Mouse (Mus musculus) frontal cortex, postnatal 36 days (tissue): ENCODE measurements around the gene Lsm11.

ENCODE experiments used
- DNase-seq, 2 experiments: peaks; one replicate each; pipeline ENCODE4 v3.0.0; 2022; ENCODE audit warnings: low spot score in 2 of 2

The Lsm11 gene

GRCm38 (mm10) chr11:45944643-45945156 lies at the start of gene Lsm11:
Gene Lsm11, minus strand, starts transcription at chr11:45944935.
- peak; percentile 99 for DNase-seq

GRCm38 (mm10) chr11:45992087-45992486 lies 47.4 kb upstream of the Lsm11 start:
- DNase-seq = no peak

- DNase-seq = peak in 1 of 2 experiments; percentile 25
Measured at GRCm38 (mm10) chr11:45991604-45992003, 46.9 kb upstream of the Lsm11 start.

DNA sequence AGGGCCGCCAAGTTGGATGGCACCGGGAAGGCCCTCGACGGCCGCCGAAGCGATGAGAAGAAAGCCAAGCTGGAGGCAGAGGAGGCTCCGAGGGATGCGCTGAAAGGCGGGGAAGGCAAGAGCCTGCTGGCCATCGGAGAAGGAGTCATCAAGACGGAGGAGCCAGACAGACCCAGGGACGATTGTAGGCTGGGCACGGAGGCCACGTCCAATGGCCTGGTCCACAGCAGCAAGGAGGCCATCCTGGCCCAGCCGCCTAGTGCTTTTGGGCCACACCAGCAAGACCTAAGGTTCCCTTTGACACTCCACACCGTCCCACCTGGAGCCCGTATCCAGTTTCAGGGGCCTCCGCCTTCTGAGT lies 36.1 kb upstream of the Lsm11 start:
- DNase-seq = no peak

DNA sequence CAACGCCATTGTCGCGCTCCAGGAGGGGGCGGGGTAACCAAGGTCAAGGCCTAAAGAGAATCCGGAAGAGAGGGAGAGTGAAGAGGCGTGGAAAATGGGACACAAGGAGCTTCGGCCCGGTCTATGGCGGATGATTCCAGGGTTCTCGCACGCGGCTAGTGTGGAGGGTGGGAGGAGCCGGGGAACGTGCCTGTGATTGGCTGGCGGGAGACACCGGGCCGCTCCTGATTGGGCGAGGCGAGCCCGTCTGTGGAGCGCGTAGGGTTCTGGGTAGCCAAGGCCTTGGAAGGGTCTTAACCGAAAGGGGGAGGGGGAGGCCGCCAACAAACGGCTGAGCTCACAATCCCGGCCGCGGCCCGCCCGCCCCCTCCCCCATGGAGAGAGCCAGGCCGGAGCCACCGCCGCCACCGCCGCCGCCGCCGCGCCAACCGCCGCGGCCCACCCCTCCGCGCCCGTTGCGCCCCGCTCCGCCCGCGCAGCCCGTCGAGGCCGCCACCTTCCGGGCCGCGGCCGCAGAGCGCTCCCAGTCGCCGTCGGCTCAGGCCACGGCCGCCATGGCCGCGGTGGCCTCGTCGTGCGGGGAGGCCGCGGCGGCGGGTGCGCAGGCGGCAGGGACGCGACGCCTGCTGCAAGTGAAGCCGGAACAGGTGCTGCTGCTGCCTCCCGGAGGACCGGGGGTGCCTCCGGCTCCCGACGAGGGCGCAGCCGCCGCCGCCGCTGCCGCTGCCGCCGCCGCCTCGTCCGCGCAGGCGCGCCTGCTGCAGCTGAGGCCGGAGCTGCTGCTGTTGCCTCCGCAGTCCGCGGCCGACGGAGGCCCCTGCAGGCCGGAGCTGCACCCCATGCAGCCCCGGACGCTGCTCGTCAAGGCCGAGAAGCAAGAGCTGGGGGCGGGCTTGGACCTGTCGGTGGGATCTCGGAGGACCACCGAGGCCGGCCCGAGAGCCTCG lies 35.5 kb upstream of the Lsm11 start, which contains the start of gene Sox30:
Sox30 (plus strand) TSS at position 365 of the 947 bp plus-strand sequence.
- peak in 1 of 2 experiments; percentile 24 for DNase-seq

GRCm38 (mm10) chr11:45976061-45976460 lies 31.3 kb upstream of the Lsm11 start:
- DNase-seq = peak in 1 of 2 experiments; percentile 49

- peak in 1 of 2 experiments; percentile 25 for DNase-seq
Measured at GRCm38 (mm10) chr11:45974466-45974865, 29.7 kb upstream of the Lsm11 start.

- DNase-seq = no peak
Measured at GRCm38 (mm10) chr11:45973635-45974034, 28.9 kb upstream of the Lsm11 start.

GRCm38 (mm10) chr11:45968466-45968865 lies 23.7 kb upstream of the Lsm11 start:
- DNase-seq = no peak

- DNase-seq = no peak
Measured at GRCm38 (mm10) chr11:45966896-45967295, 22.2 kb upstream of the Lsm11 start.

DNA sequence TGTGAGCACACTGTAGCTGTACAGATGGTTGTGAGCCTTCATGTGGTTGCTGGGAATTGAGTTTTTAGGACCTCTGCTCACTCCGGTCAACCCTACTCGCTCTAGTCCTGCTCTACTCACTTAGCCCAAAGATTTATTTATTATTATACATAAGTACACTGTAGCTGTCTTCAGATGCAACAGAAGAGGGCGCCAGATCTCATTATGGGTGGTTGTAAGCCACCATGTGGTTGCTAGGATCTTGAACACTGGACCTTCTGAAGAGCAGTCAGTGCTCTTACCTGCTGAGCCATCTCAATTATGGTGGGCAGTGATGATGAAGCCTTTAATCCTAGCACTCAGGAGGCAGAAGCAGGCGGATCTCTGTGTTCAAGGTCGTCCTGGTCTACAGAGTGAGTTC lies 15.3 kb upstream of the Lsm11 start:
- no peak for DNase-seq

- DNase-seq = no peak
Measured at GRCm38 (mm10) chr11:45959598-45959997, 14.9 kb upstream of the Lsm11 start.

GRCm38 (mm10) chr11:45955127-45955627 lies 10.4 kb upstream of the Lsm11 start, which contains the start of gene Thg1l:
Gene Thg1l, minus strand, starts transcription at chr11:45955494.
- DNase-seq = peak; percentile 92 to 93

DNA sequence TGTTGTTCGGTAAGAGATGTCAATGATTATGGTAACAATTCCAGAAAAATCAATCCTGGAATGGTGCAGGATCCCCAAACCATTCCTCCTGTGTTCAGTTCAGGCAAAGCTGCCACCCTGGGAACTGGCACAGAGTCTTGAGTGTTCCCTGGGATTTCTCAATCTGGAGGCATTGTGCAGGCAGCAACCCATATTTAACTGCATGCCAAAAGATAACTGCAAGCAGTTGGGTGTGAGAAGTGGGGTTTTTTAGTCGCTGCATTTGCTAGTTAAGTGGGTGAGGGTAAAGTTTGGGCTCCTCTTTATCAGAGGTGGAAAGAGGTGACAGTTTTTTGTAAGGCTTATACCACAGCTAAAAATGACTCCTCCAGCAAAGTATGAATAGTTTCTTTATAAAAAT lies 2.8 kb upstream of the Lsm11 start:
- DNase-seq = peak; percentile 39 to 73

DNA sequence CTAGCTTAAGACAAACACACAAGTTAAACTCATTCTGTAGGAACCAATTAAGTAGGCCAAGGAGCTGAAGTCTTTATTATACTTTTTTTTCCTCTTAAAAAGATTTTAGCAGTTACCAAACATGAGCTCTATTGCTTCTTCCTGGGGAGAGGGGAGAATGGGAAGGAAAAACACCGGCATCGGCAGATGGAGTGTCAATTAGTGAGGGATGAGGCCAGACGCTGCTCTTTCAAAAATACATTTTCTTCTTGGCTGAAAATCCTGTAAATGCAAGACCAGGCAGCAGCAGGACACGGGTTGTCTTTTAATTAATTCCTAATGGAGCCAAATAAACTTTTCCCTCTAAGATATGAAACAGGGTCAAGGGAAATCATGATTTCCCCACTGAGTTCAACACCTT lies 2.1 kb upstream of the Lsm11 start:
- DNase-seq = no peak

DNA sequence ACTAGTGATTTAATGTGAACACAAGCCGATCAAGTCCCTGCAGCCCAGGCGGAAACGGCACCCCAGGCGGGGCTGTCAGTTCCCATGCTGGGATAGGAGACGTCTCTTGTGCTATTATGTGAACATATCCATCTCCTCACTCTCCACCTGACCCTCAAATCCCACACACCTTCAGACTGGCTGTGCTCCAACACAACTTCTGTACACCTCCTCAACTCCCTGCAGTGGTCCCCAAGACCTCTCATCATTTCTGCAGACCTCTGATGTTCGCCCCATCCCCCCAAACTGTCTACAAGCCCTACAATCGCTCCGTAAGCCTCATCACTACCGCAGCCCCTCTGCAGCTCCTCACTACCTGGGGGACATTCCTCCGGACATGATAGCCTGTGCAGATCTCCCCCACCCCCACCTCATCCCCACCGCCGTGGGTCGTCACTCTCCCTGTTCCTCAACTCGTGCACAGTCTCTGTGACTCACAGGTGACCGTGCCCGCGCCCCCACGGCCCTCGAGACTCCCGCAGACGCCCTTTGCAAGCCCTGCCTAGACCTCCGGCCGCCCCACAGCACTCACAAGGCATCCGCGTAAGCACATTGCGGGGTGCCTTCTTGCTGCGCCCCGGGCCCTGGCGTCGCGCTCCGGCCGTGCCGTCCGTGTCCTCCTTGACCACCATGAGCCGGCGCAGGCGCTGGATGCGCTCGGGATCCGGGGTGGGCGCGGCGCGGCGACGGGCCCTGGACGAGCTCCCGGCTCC lies 668 bp downstream of the Lsm11 start:
- DNase-seq = peak; percentile 24 to 36

DNA sequence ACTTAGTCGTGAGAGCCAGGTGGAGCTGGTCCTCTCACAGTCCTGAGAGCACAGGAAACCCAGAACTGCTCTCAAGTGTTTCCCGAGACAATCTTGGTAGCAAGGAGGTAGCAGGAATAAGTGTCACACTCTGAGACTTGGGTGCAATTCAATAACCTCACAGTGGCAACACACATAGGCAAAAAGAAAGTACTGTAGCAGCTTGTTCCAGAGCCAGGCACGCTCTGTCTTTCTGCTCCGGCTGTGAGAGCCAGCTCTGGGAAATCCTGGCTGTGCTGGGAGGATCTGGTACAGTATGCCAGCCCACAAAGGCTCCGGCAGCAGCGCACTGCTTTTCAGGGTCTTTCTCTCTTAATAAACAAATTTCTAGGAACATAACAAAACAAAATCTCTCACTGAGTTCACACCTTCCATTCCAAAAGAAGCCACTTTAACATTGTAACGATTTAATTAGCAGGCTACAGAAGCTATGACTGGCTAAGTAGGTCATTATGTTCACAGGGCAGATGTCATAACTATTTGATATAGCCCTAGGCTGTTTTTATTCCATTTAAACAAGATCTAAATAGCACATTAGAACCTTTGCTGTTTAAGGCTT lies 1.5 kb downstream of the Lsm11 start:
- DNase-seq = peak; percentile 65 to 76

DNA sequence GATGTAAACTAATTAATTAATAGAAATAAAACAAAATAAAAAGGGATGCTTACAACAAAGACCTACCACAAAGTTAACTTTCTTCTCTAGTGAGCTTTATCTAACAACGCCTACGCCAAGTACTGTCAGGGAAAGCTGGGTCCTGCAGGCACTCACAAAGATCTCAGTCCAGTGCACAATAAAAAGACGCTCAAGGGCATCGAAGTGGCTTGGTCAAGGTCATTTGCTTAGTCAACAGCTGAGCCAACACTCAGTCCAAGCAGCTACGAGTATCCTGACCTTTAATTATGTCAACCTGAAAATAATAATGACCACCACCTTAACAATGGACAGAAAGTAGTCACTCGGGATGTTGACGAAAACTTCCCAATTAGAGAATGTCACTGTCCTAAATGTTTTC lies 2.5 kb downstream of the Lsm11 start:
- DNase-seq = no peak

DNA sequence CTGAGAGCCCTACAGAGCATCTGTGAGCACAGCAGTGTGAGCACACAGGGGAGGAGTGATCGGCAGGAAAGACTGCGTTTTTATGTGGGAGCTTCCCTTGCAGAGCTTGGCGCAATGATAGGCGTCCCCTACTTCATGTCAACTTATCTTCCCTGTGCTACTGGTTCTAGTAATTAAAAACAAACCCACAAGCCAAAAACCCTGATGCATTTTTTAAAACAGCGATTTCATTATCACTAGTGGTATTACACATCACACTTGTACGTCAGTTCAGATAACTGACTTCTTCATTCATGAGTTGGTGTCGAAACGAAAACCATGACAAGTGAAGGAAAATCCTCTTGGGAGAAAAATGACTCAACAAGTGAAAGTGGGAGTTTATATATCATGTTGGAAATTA lies 5.8 kb downstream of the Lsm11 start:
- no peak for DNase-seq

GRCm38 (mm10) chr11:45937478-45937877 lies 7.3 kb downstream of the Lsm11 start:
- peak; percentile 15 to 26 for DNase-seq

DNA sequence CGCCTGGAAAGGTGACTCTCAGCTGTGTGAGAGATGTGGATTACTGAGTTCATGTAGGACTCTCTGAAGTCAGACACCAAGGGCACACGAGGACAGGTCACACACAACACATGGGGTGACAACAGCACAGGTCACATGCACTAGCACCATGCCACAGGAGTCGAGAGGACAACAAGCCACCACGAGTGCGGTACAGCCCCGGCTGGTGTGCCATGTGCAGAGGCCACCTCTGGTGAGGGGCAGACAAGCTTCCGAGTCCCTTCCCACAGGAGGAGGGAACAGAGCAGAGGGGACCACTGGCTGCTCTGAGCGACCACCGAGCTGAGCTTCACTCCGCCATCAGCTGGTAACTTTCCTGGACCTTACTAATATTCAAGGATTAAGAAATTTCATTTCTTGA lies 12.0 kb downstream of the Lsm11 start:
- DNase-seq = no peak

- DNase-seq = no peak
Measured at GRCm38 (mm10) chr11:45929541-45929940, 15.2 kb downstream of the Lsm11 start.
